Mouse (Mus musculus): ENCODE measurements around the gene Pold1.

Pold1 gene

GRCm38 (mm10) chr7:44525126-44525832 is 23.4 kb downstream of the Pold1 start:
- in situ Hi-C loops (cut with MboI, MseI): no loop called here

GRCm38 (mm10) chr7:44524502-44524901 is 24.1 kb downstream of the Pold1 start, which contains the start of gene Mybpc2:
Mybpc2 (minus strand) TSS chr7:44524656.
- in situ Hi-C loops (cut with MboI, MseI): no loop called here

DNA sequence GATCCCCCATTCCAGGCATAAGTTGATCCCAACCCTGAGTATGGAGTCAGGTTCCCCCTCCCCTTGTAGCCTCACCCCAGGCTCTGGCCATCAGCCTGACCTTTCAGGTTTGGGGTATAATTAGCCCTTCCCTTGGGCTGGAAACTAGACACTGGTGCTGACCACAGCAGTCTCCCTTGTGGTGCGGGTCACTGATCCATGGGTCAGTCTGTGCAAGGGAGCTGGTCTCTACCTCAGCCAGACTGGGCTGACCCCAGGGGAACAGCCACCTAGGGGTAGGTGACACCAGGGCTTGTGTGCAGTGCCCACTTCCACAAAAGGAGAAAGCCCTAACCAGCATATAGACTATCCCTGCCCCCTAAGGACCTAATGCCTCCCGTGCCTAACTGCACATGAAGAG is 25.6 kb downstream of the Pold1 start:
- in situ Hi-C loops (cut with MboI, MseI): no loop called here

DNA sequence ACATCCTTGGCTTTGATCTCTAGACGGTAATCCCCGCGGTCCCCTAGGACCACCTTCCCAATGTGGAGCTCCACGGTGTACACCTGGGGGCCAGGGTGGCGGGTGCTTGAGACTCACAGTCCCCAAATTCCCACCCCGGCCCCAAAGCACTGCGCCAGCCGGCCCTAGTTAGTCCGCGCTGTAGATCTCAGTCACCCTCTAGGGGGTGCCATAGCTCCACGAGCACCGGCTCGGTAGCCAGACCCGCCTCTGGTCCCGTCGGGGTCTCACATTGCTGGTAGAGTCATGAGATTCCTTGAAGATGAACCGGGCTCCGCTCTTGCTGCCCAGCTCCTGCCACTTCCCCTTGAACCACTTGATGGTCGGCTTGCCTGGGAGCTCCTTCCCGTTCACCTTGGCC is 26.9 kb downstream of the Pold1 start:
- in situ Hi-C loops (cut with MboI, MseI): no loop called here

- in situ Hi-C loops (cut with MboI, MseI): no loop called here
Measured at GRCm38 (mm10) chr7:44520990-44521389, 27.7 kb downstream of the Pold1 start.

DNA sequence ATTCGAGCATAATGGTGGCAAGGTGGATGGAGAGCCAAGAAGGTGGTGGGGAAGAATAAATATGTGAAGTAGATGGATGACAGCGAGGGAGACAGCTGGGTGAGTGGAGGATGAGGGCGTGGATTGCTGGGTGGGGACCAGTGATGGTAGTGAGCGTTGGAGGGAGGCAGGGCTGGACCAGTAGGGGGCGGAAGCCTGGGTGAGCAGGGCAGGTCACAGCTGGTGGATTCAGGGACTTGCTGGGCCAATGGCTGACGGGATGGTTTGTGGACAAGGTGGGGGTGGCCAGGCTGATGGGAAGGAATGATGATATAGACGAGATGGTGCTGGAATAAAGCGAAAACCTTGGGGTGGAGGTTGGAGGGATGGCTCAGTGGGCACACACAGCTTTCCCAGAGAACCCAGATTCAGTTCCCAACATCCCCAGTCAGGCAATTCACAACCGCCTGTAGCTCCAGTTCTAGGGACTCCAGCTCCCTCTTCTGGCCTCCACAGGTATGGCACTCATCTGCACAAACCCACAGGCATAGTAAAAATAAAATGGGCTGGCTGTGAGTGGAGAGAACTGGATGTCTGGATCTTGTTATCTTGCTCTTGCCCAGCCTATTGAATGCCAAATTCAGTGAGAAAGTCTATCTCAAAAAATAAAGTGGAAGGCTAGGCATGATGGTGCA is 29.3 kb downstream of the Pold1 start:
- in situ Hi-C loops (cut with MboI, MseI): no loop called here

DNA sequence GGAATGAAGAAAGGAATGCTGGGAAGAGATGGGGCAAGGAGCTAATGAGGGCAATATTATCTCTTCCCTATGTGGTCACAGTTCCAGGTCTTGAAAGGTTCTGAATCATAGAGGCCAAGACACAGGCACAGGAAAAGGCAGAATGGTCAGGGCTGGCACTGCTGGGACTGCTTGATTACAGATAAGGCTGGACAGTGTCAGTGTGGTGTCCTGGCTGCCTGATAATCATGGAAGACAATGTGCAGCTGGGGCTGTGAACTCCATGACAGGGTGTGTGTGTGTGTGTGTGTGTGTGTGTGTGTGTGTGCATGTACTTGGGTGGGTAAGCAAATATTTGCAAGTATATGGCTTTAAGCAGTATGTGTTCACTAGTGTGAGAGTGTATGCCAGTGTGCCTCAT is 41.2 kb downstream of the Pold1 start:
- in situ Hi-C loops (cut with MboI, MseI): no loop called here

DNA sequence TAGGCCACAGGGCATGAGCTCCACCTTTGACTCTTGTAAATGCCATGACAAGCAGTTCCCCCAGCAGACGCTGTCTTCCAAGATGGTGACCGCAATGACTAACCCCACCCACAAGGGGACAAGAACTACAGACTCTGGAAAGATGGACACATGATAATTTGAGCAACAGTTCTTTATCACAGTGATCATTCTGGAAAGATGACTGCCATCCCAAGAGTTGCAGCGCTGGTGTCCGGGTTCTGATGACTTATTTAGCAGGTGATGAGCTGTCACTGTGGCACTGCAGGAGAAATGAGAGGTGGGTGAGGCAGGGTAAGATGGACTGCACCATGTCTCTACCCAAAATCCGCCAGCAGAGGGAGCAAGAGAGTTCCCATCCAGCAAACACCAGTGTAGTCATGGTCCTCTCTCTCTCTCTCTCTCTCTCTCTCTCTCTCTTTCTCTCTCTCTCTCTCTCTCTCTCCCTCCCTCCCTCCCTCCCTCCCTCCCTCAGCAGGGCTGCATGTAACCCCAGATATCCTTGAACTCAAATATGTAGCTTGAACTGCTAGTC is 47.0 kb downstream of the Pold1 start:
- in situ Hi-C loops (cut with MboI, MseI): no loop called here

DNA sequence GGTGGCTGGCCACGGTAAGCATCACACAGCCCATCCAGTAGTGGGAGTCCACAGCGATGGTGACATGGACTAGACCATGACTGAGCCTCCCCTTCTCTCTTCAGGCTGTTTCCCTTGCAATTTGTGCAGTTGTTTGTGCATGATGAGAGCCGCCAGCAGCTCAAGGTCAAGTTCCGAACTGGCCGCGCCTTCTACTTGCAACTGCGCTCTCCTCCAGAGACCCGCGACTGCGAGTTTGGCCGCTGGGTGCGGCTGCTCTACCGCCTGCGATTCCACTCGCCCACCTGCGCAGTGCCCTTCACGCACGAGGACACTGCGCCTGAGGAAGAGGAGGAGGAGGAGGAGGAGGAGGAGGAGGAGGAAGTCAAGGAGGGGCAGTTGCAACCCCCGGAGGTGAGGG is 48.6 kb downstream of the Pold1 start:
- in situ Hi-C loops (cut with MboI, MseI): no loop called here

DNA sequence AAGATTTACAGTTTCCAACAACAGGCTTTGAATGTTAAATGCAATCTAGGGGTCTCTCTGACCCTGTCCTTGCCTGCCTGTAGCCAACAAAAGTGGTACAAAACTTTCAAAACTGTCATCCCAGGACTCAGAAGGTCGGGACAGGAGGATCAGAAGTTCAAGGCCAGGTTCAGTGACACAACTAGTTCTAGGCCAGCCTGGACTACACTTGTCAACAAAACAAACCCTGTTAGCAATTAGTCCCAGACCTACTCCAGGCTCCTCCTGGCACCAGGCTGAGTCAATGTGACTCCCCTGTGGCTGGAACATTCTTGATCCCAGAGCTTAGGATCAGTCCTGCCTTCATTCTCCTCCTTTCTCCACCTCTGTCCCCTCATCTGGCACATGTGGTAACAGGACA is 49.7 kb downstream of the Pold1 start:
- in situ Hi-C loops (cut with MboI, MseI): no loop called here

- in situ Hi-C loops (cut with MboI, MseI): no loop called here
Measured at GRCm38 (mm10) chr7:44497361-44498055, 51.1 kb downstream of the Pold1 start.

- in situ Hi-C loops (cut with MboI, MseI): no loop called here
Measured at GRCm38 (mm10) chr7:44496771-44497109, 51.9 kb downstream of the Pold1 start.

DNA sequence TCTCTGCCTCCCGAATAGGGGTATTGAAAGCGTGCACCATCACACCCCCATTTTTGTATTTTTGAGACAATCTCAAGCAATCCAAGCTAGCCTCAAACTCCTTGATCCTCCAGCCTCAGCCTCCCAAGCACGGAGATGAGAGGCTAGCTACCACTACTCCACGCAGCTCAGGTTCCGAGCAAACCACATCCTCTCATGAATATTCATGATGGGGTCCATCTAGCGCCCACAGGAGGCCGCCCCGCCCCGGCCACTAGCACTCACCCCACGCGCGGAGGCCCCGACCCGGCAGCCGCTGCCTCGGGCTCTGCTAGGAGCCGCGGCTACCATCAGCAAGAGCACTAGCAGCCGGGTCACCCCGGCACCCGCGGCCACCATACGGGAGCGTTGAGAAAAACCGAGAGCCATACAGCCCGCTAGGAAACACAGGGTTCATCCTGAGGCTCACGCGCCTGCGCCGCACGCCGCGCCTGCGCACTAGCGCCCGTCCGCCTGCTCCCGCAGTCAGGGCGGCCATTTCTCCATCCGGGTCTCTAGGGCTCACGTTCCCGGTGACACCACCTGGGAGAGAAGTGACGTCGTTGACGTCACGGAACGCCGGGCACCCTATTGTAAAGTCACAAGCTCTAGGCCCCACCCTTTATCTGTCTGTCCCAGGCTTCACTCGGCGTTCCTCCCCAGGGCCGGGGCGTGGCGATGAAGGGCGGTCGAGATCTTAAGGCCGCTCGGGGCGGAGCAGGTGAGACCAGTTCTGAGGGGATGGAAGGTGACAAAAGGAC is 52.5 kb downstream of the Pold1 start, which contains the start of the genes Emc10 and Fam71e1:
Gene Emc10 (minus strand): TSS at position 538 of the 779 bp plus-strand sequence.
Gene Fam71e1 (plus strand): TSS at position 590 of the 779 bp plus-strand sequence.
- in situ Hi-C loops (cut with MboI, MseI): no loop called here

- in situ Hi-C loops (cut with MboI, MseI): no loop called here
Measured at GRCm38 (mm10) chr7:44495086-44495485, 53.6 kb downstream of the Pold1 start.

DNA sequence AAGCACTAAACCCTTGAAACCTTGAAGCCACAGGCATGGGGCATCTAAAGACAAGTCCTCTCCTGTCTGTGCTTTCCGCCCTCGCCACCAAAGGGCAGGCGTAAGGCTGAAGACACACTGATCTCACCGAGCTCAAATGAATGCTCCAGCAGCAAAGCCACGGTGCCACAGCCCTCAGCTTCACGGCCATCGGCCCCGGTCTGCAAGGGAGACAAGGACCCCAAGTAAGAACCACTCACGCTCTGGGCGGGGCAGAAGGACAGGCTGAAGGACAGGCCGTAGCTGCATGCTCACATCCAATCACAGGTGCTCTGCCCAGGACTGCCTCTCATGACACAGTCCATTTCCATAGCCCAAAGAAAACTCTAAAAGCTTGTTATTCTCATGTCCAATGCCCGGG is 54.0 kb downstream of the Pold1 start:
- in situ Hi-C loops (cut with MboI, MseI): no loop called here

DNA sequence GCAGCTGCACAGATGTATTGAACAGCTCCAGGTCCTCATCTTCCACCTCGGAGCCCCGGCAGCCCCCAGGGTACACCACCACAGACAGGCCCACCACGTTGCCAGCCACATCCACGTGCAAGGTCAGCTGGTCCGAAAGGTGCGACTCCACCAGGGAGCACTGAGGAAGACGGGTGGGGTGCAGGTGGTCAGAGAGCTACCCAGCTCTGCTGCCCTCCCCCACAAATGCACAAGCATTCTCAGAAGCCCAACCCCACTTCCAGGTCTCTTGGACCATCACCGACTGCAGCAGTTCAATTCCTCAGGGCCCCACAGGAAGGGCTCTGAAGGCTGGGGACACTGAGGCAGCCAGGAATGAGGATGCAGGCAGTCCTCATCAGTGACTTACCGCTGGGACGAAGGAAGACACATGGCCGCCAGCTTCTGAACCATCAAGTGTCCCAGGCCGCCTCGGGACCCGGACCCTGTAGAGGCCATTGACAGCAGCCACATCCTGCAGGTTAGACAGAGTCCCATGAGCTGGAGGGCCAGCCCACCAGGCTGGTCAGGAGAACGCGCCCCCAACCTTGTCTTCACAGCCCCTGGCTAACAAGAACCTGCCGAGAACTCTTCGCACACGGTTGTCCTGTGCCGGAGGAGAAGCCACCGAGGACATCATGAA is 56.4 kb downstream of the Pold1 start:
- in situ Hi-C loops (cut with MboI, MseI): no loop called here

DNA sequence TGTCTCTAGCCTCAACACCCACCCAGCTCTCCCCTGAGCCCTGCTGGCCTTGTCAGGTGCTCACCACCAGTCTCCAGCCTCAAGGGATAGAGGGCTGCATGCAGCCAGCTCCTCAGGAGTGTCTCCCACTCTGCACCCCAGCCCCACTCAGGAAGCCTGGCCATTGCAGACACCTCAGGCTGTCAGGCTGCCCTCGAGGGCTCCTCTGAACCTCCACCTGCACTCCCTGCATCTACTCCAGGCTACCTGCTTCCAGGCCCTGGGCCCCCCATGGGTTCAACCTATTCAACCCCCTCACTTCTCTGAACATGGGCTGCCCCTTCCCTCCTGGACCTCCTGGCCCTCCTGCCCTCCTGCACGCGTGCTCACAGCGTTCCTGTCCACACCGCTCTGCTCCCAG is 57.3 kb downstream of the Pold1 start:
- in situ Hi-C loops (cut with MboI, MseI): no loop called here

DNA sequence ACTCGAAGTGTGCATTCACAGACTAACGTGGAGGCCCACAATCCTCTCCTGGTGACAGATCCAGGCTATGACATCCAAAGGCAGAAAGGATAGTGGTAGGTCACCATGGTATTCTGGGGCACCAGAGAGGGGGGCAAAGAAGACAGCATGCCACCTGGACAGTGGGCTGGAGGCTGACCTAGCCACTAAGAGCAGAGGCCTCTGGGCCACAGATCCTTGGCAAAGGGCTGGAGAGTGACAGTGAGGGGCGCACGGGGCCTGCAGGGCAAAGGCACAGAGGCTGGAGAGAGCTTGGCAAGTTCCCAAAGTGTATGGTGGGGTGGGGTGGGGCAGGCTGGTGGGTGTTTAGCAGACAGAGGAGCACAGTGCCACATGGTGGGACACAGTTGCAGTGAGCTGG is 58.4 kb downstream of the Pold1 start:
- in situ Hi-C loops (cut with MboI, MseI): no loop called here

GRCm38 (mm10) chr7:44488545-44488944 is 60.1 kb downstream of the Pold1 start:
- in situ Hi-C loops (cut with MboI, MseI): no loop called here

DNA sequence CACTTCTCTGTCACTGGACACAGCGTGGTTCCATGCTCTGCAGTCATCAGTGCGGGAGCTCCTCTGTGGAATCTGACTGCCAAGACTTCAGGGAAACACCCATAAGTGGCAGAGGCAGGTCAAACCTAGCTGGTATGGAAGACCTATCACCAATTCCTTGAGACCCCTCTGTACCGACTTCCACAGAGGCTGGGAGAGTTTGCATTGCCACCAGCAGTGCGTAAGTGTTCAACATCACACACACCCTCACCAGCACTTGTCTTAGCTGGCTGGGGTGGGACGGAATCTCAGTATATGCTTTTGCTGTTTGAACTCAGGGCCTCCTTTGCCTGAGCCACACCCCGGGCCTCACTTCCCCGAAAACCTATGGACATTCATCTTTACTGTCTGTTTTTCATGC is 60.7 kb downstream of the Pold1 start:
- in situ Hi-C loops (cut with MboI, MseI): no loop called here

DNA sequence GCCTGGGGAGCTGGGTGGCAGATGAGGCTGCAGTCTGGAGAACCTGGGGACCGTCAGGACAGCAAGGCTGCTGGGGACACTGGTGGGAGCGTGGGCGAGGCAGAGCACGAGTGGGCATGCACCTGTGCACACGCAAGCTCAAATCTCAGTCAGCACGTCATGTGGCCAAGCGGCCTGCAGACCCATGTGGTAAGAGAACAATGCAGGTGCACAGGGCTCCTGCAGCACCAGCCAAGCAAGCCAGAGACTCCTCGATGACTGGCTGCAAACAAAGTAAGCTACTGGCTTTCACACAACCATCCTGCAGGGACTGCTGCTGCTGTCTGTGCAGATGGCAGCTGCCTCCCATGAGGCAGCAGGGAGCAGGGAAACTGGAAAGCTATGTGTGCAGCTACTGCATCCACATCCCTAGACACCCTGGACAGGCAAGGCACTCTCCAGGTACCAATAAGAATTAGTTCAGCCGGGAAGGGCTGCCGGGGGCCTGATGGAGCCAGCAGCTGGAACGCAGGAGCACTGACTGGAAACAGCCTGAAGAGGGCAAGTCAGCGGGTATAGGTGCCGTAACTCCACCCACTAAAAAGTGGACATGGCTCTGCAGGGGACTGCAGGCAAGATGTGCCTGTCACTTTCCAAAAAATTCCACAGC is 61.6 kb downstream of the Pold1 start:
- in situ Hi-C loops (cut with MboI, MseI): no loop called here

Data from T-helper 1 cell (primary cell).